Mouse (Mus musculus) stomach, postnatal 0 days (tissue): ENCODE results near the gene Hist1h3i.

ENCODE experiments used
- CTCF ChIP-seq: IDR thresholded peaks from 2 replicates; pipeline ENCODE4 v1.5.1; 2016; ENCODE audit warnings: antibody characterized with exemption, low read depth, mild to moderate bottlenecking, moderate library complexity
- EP300 ChIP-seq: optimal IDR thresholded peaks from 2 replicates; pipeline ENCODE3; 2016; ENCODE audit warnings: antibody characterized with exemption

- TF ChIP-seq CTCF (no peak), EP300 (no peak)
These were observed 578 bp upstream of the Hist1h3i start for GRCm38 (mm10) chr13:21783734-21784161.
